Mouse (Mus musculus) heart, adult 2 months (tissue): ENCODE data around the gene Speer4f1.

Experiments used
- CTCF ChIP-seq: fragments of 200-600 bp; IDR thresholded peaks from 2 replicates; pipeline ENCODE4 v1.8.1; 2022; ENCODE audit warnings: antibody characterized with exemption, mild to moderate bottlenecking, moderate library complexity
- EP300 ChIP-seq: fragments of 200-500 bp; IDR thresholded peaks from 2 replicates; pipeline ENCODE4 v1.6.1; 2011; ENCODE audit warnings: low read depth, low read length, control low read depth; ENCODE audit not compliant: insufficient read depth
- POLR2A ChIP-seq: fragments of 200-500 bp; IDR thresholded peaks from 2 replicates; pipeline ENCODE4 v1.6.1; 2011; ENCODE audit warnings: mild to moderate bottlenecking, low read depth, low read length, control low read depth; ENCODE audit not compliant: insufficient read depth

DNA sequence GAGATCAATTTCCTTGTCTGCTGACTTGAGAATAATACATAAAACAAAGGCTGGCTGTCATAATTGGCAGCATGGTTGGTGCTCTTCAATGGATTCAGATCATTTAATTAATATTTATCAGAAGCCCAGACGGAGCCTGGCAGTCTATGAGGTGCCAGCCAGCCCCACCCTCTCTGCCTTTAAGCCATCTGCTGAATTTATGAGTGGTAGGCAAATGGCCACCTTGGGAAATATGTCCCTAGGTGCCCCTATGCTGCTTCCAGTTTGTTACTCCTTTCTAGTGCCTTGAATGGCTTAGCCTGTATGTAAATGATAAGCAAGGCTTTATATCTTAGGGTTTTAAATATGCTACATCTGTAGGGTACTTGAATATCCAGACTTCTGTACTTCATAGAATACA, 25.0 kb downstream of the Speer4f1 start:
- TF ChIP-seq CTCF = no peak
- no peak for TF ChIP-seq POLR2A
- TF ChIP-seq EP300 = no peak
